Mouse (Mus musculus): Measurements from ENCODE around the gene Sirt4. TPM values are rescaled to one million over a fixed set of nuclear protein-coding genes. Genes with fewer than 3 reads are reported as not detected.

Gene Sirt4
- polyA plus RNA-seq (2015; fragmentation: Illumina TruSeq; extraction: RNeasy Lipid Tissue Mini Kit (QIAGEN cat#74804); ENCODE audit: low read depth, low replicate concordance) = 44.3 TPM

GRCm38 (mm10) chr5:115483947-115484920 is at the start of gene Sirt4:
TSS of gene Sirt4 (minus strand) at chr5:115484725.

GRCm38 (mm10) chr5:115506454-115507201 is 22.1 kb upstream of the Sirt4 start, which contains the start of gene Pxn:
TSS of gene Pxn (plus strand) at chr5:115506676.

GRCm38 (mm10) chr5:115465642-115466420 is 18.7 kb downstream of the Sirt4 start, which contains the start of gene Pla2g1b:
TSS of gene Pla2g1b (plus strand) at chr5:115466262.

GRCm38 (mm10) chr5:115429359-115430186 is 55.0 kb downstream of the Sirt4 start, which contains the start of gene Msi1:
TSS of gene Msi1 (plus strand) at chr5:115429599.

Other genes starting within 250 kb of the Sirt4 start
- gene Pop5, start 248.9 kb downstream of the Sirt4 start, polyA plus RNA-seq (2015; fragmentation: Illumina TruSeq; extraction: RNeasy Lipid Tissue Mini Kit (QIAGEN cat#74804); ENCODE audit: low read depth, low replicate concordance) = 183 TPM
- gene Rnf10, start 211.8 kb downstream of the Sirt4 start, polyA plus RNA-seq (2015; fragmentation: Illumina TruSeq; extraction: RNeasy Lipid Tissue Mini Kit (QIAGEN cat#74804); ENCODE audit: low read depth, low replicate concordance) = 162 TPM
- 36.9 TPM for gene Coq5, start 205.1 kb downstream of the Sirt4 start, polyA plus RNA-seq (2015; fragmentation: Illumina TruSeq; extraction: RNeasy Lipid Tissue Mini Kit (QIAGEN cat#74804); ENCODE audit: low read depth, low replicate concordance)
- gene Dynll1, start 183.7 kb downstream of the Sirt4 start, polyA plus RNA-seq (2015; fragmentation: Illumina TruSeq; extraction: RNeasy Lipid Tissue Mini Kit (QIAGEN cat#74804); ENCODE audit: low read depth, low replicate concordance) = 791 TPM
- 52.9 TPM for gene Srsf9, start 157.5 kb downstream of the Sirt4 start, polyA plus RNA-seq (2015; fragmentation: Illumina TruSeq; extraction: RNeasy Lipid Tissue Mini Kit (QIAGEN cat#74804); ENCODE audit: low read depth, low replicate concordance)
- 34.1 TPM for gene Gatc, start 143.5 kb downstream of the Sirt4 start, polyA plus RNA-seq (2015; fragmentation: Illumina TruSeq; extraction: RNeasy Lipid Tissue Mini Kit (QIAGEN cat#74804); ENCODE audit: low read depth, low replicate concordance)
- gene Triap1, start 143.5 kb downstream of the Sirt4 start, polyA plus RNA-seq (2015; fragmentation: Illumina TruSeq; extraction: RNeasy Lipid Tissue Mini Kit (QIAGEN cat#74804); ENCODE audit: low read depth, low replicate concordance) = 44.1 TPM
- gene Cox6a1, start 135.7 kb downstream of the Sirt4 start, polyA plus RNA-seq (2015; fragmentation: Illumina TruSeq; extraction: RNeasy Lipid Tissue Mini Kit (QIAGEN cat#74804); ENCODE audit: low read depth, low replicate concordance) = 1,466 TPM
- gene Msi1, start 55.1 kb downstream of the Sirt4 start, polyA plus RNA-seq (2015; fragmentation: Illumina TruSeq; extraction: RNeasy Lipid Tissue Mini Kit (QIAGEN cat#74804); ENCODE audit: low read depth, low replicate concordance) = 24.3 TPM
- gene Pla2g1b, start 18.5 kb downstream of the Sirt4 start, polyA plus RNA-seq (2015; fragmentation: Illumina TruSeq; extraction: RNeasy Lipid Tissue Mini Kit (QIAGEN cat#74804); ENCODE audit: low read depth, low replicate concordance) = not detected
- 21.8 TPM for gene Pxn, start 22.0 kb upstream of the Sirt4 start, polyA plus RNA-seq (2015; fragmentation: Illumina TruSeq; extraction: RNeasy Lipid Tissue Mini Kit (QIAGEN cat#74804); ENCODE audit: low read depth, low replicate concordance)
- gene Rplp0, start 74.7 kb upstream of the Sirt4 start, polyA plus RNA-seq (2015; fragmentation: Illumina TruSeq; extraction: RNeasy Lipid Tissue Mini Kit (QIAGEN cat#74804); ENCODE audit: low read depth, low replicate concordance) = 477 TPM
- 24.1 TPM for gene Gcn1l1, start 80.5 kb upstream of the Sirt4 start, polyA plus RNA-seq (2015; fragmentation: Illumina TruSeq; extraction: RNeasy Lipid Tissue Mini Kit (QIAGEN cat#74804); ENCODE audit: low read depth, low replicate concordance)
- gene Rab35, start 147.2 kb upstream of the Sirt4 start, polyA plus RNA-seq (2015; fragmentation: Illumina TruSeq; extraction: RNeasy Lipid Tissue Mini Kit (QIAGEN cat#74804); ENCODE audit: low read depth, low replicate concordance) = 79.3 TPM
- 109 TPM for gene Bicdl1, start 246.9 kb upstream of the Sirt4 start, polyA plus RNA-seq (2015; fragmentation: Illumina TruSeq; extraction: RNeasy Lipid Tissue Mini Kit (QIAGEN cat#74804); ENCODE audit: low read depth, low replicate concordance)

All from brain, adult 10 weeks (tissue).